Mouse (Mus musculus): ENCODE measurements around the gene Cbx2. TPM values are rescaled to one million over a fixed set of nuclear protein-coding genes. Genes with fewer than 3 reads are reported as not detected.

Cbx2 gene
- polyA plus RNA-seq, 1 experiment from 2014 or later, result 84.2 TPM

DNA sequence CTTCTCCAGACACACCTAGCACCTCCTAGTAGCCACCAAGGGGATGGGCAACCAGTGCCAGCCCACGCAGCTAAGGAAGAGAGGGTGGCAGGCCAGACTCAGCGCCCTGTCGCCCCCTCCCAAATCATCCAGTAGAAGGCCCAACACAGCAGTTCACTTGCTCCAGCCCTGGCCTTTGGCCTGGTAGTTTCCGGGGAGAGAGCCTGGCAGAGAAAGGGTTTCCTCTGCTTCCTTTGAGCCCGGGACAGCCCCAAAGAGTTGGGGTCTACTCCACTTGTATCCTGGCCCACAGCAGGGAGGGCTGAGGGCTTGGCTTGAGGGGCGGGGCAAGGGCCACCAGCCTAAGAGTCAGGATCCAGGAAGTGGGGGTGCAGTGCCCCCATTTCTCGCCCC, 56.7 kb downstream of the Cbx2 start:
- H3K9me3 ChIP-seq, result no peaks in the 10 kb centered on the region
- H3K4me2 ChIP-seq, result peak overlapping the region; percentile 39
- peak overlapping the region; percentile 11; the same call in 1 of the 2 replicates for H3K4me3 ChIP-seq (replicated peaks)
- H3K27me3 ChIP-seq, result peaks cover 58% of the 10 kb centered on the region
- WGBS, result 22% methylated on average over 7 of the region's 7 CpGs
- H3K4me1 ChIP-seq, result peaks cover 69% of the 10 kb centered on the region
- peak overlapping the region; percentile 33 for H3K9ac ChIP-seq
- 0 out of 2 replicates have a peak, but pooled peaks have one; percentile 5 for ATAC-seq (ENCODE audit: low FRiP score)
- H3K36me3 ChIP-seq (replicated peaks), result peaks cover 23% of the 10 kb centered on the region
- H3K27ac ChIP-seq, result peak overlapping the region; percentile 89

DNA sequence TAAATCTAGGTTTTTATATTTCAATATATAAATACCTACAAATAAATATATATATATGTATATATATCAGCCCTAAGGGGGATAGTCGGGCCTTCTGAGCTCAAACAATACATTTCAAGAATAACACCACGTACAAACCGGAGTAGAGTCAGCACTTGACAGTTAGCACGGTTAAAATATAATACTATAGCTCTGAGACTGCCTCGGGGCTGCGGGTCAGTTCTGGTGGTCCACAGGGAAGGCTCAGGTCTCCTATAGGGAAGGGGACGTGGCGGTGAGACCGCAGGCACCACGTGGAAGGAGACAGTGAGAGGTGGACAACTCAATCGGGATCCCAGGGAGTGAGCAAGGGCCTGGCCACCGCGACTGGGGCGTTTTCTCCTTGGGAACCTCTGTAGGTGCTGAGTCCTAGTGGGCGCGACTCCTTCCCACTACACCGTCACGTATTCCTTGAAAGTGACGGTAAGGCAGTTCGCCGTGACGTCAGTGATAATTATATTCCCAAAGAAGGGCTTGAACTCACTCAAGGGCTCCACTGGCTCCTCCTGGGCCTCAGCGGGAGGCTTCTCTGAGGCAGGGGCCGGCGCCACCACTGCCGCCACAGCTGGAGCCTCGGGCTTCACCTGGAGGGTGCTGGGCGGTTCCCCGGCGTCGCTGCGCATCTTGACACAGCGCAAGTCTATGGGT, 57.8 kb downstream of the Cbx2 start:
- peak overlapping the region; percentile 35 for H3K4me2 ChIP-seq
- H3K9me3 ChIP-seq, result no peaks in the 10 kb centered on the region
- H3K27ac ChIP-seq, result no peak overlapping the region
- no peak overlapping the region for H3K9ac ChIP-seq
- peaks cover 74% of the 10 kb centered on the region for H3K4me1 ChIP-seq
- no peak for ATAC-seq (ENCODE audit: low FRiP score)
- H3K4me3 ChIP-seq (replicated peaks), result peak overlapping the region; percentile 22
- WGBS, result 22% methylated on average over 33 of the region's 33 CpGs
- peaks cover 23% of the 10 kb centered on the region for H3K36me3 ChIP-seq (replicated peaks)
- peaks cover 50% of the 10 kb centered on the region for H3K27me3 ChIP-seq

Other genes starting within 250 kb of the Cbx2 start
- gene Rbfox3, start 111.4 kb upstream of the Cbx2 start, polyA plus RNA-seq (2016; fragmentation: Nextera tagmentation; extraction: Ambion mirVana), result 17.0 and 19.6 TPM in 2 replicates
- not detected in 2 replicates for gene Enpp7, start 34.8 kb upstream of the Cbx2 start, polyA plus RNA-seq (2016; fragmentation: Nextera tagmentation; extraction: Ambion mirVana)
- gene Cbx8, start 18.0 kb downstream of the Cbx2 start, polyA plus RNA-seq (2016; fragmentation: Nextera tagmentation; extraction: Ambion mirVana), result 11.5 and 11.7 TPM in 2 replicates
- 12.7 and 14.5 TPM in 2 replicates for gene Cbx4, start 63.3 kb downstream of the Cbx2 start, polyA plus RNA-seq (2016; fragmentation: Nextera tagmentation; extraction: Ambion mirVana)
- 28.0 and 28.1 TPM in 2 replicates for gene Tbc1d16, start 205.5 kb downstream of the Cbx2 start, polyA plus RNA-seq (2016; fragmentation: Nextera tagmentation; extraction: Ambion mirVana)
- gene Ccdc40, start 205.6 kb downstream of the Cbx2 start, polyA plus RNA-seq (2016; fragmentation: Nextera tagmentation; extraction: Ambion mirVana), result 20.7 TPM in 2 replicates
- gene Gaa, start 244.9 kb downstream of the Cbx2 start, polyA plus RNA-seq (2016; fragmentation: Nextera tagmentation; extraction: Ambion mirVana), result 31.6 and 33.3 TPM in 2 replicates